Mouse (Mus musculus) gastrocnemius, adult 2 months (tissue): Measurements from ENCODE around the gene Hhat. TPM values are rescaled to one million over a fixed set of nuclear protein-coding genes. Genes with fewer than 3 reads are reported as not detected.

ENCODE experiments used
- DNase-seq: peaks from one replicate; pipeline ENCODE4 v3.0.0; 2022
- H3K27ac ChIP-seq: fragments of 200-600 bp; 2 replicates; pipeline ENCODE4 v1.8.1; 2022; ENCODE audit warnings: mild to moderate bottlenecking
- H3K4me3 ChIP-seq: fragments of 200-600 bp; 2 replicates; pipeline ENCODE4 v1.8.1; 2022; ENCODE audit warnings: mild to moderate bottlenecking, moderate library complexity
- CTCF ChIP-seq: fragments of 200-600 bp; IDR thresholded peaks from 2 replicates; pipeline ENCODE4 v1.8.1; 2022; ENCODE audit warnings: antibody characterized with exemption, mild to moderate bottlenecking, moderate library complexity
- intact Hi-C: fragments of 180-260 bp; cut with DNase I; formaldehyde crosslinking; loops from one replicate; pipeline ENCODE4 v1.15.1; 2025
- total RNA-seq, 2 experiments: library from RNA; stranded (reverse); gene quantifications; 2 replicates each; pipeline ENCODE4 v1.2.3; 2021

The Hhat gene
- total RNA-seq, 2 experiments from 2014 or later, result 0.59 to 0.69 TPM

GRCm38 (mm10) chr1:192650586-192650985, 120.4 kb downstream of the Hhat start:
- no peak for DNase-seq
- intact Hi-C loops, result no loop called here

GRCm38 (mm10) chr1:192650023-192650422, 121.0 kb downstream of the Hhat start:
- no peak overlapping the region for H3K27ac ChIP-seq
- H3K4me3 ChIP-seq, result no peak overlapping the region
- TF ChIP-seq CTCF, result no peak
- intact Hi-C loops, result no loop called here
- no peak for DNase-seq

More at GRCm38 (mm10) chr1:192650586-192650985, 120.4 kb downstream of the Hhat start:
- no peak for TF ChIP-seq CTCF
- Histone ChIP-seq H3K27ac (no peak overlapping the region), H3K4me3 (no peak overlapping the region)

- DNase-seq, result no peak
- no peak overlapping the region for H3K4me3 ChIP-seq
- intact Hi-C loops, result no loop called here
- no peak overlapping the region for H3K27ac ChIP-seq
- no peak for TF ChIP-seq CTCF
Measured at GRCm38 (mm10) chr1:192649233-192649632, 121.8 kb downstream of the Hhat start.

GRCm38 (mm10) chr1:192647361-192647760, 123.7 kb downstream of the Hhat start:
- H3K27ac ChIP-seq, result no peak overlapping the region
- intact Hi-C loops, result no loop called here
- no peak for TF ChIP-seq CTCF
- no peak overlapping the region for H3K4me3 ChIP-seq
- DNase-seq, result no peak

- Histone ChIP-seq H3K27ac (no peak overlapping the region), H3K4me3 (no peak overlapping the region)
- TF ChIP-seq CTCF, result no peak
- intact Hi-C loops, result no loop called here
- DNase-seq, result no peak
Measured at GRCm38 (mm10) chr1:192642126-192642525, 128.9 kb downstream of the Hhat start.

GRCm38 (mm10) chr1:192639175-192639574, 131.8 kb downstream of the Hhat start:
- no peak overlapping the region for H3K4me3 ChIP-seq
- intact Hi-C loops, result no loop called here
- no peak overlapping the region for H3K27ac ChIP-seq
- DNase-seq, result no peak
- no peak for TF ChIP-seq CTCF

GRCm38 (mm10) chr1:192621843-192622242, 149.2 kb downstream of the Hhat start:
- intact Hi-C loops, result no loop called here
- H3K27ac ChIP-seq, result no peak overlapping the region
- DNase-seq, result no peak
- no peak for TF ChIP-seq CTCF
- H3K4me3 ChIP-seq, result no peak overlapping the region

GRCm38 (mm10) chr1:192613271-192613670, 157.8 kb downstream of the Hhat start:
- H3K27ac ChIP-seq, result no peak overlapping the region
- TF ChIP-seq CTCF, result no peak

GRCm38 (mm10) chr1:192611996-192612739, 158.9 kb downstream of the Hhat start:
- DNase-seq, result no peak
- TF ChIP-seq CTCF, result no peak
- no peak overlapping the region for H3K4me3 ChIP-seq
- intact Hi-C loops, result no loop called here
- no peak overlapping the region for H3K27ac ChIP-seq

More at GRCm38 (mm10) chr1:192613271-192613670, 157.8 kb downstream of the Hhat start:
- intact Hi-C loops, result no loop called here
- DNase-seq, result no peak
- no peak overlapping the region for H3K4me3 ChIP-seq

GRCm38 (mm10) chr1:192606876-192607275, 164.1 kb downstream of the Hhat start:
- Histone ChIP-seq H3K27ac (no peak overlapping the region), H3K4me3 (no peak overlapping the region)
- no peak for DNase-seq
- intact Hi-C loops, result no loop called here
- TF ChIP-seq CTCF, result no peak

GRCm38 (mm10) chr1:192604413-192604812, 166.6 kb downstream of the Hhat start:
- no peak for TF ChIP-seq CTCF
- DNase-seq, result no peak
- intact Hi-C loops, result no loop called here
- no peak overlapping the region for H3K27ac ChIP-seq
- no peak overlapping the region for H3K4me3 ChIP-seq

- DNase-seq, result no peak
- no peak for TF ChIP-seq CTCF
- intact Hi-C loops, result no loop called here
- Histone ChIP-seq H3K27ac (no peak overlapping the region), H3K4me3 (no peak overlapping the region)
Measured at GRCm38 (mm10) chr1:192603556-192603955, 167.5 kb downstream of the Hhat start.

- intact Hi-C loops, result no loop called here
- DNase-seq, result no peak
- no peak for TF ChIP-seq CTCF
- Histone ChIP-seq H3K4me3 (no peak overlapping the region), H3K27ac (no peak overlapping the region)
Measured at GRCm38 (mm10) chr1:192601206-192601605, 169.8 kb downstream of the Hhat start.

- intact Hi-C loops, result loop anchor here (5.0 kb wide), 1 partner anchor 113 kb away; no protein-coding TSS in a partner anchor
- TF ChIP-seq CTCF, result no peak
- Histone ChIP-seq H3K27ac (no peak overlapping the region), H3K4me3 (no peak overlapping the region)
- DNase-seq, result no peak
Measured at GRCm38 (mm10) chr1:192599746-192600145, 171.3 kb downstream of the Hhat start.
